Mouse (Mus musculus): ENCODE measurements around the gene Zfp790. TPM values are rescaled to one million over a fixed set of nuclear protein-coding genes. Genes with fewer than 3 reads are reported as not detected.
"Not testable (repeated sequence)": the region's sequence is repeated elsewhere in the genome, so short reads cannot be mapped to it uniquely, and the experiment has no call there.

The Zfp790 gene
- polyA plus RNA-seq, 1 experiment from 2014 or later = 32.2 TPM

- ATAC-seq = no peak
- 85% methylated on average over 7 of the region's 7 CpGs for WGBS
- H3K27me3 ChIP-seq (ENCODE audit: control insufficient read depth, insufficient read depth, low read depth, low read length) = no peaks in the 10 kb centered on the region
- H3K4me1 ChIP-seq (ENCODE audit: control insufficient read depth, insufficient read depth, low read length) = peaks cover 8% of the 10 kb centered on the region
- H3K27ac ChIP-seq (ENCODE audit: low read length) = no peak overlapping the region
- H3K36me3 ChIP-seq (ENCODE audit: control insufficient read depth, insufficient read depth, low read length) = peaks cover 6% of the 10 kb centered on the region; the same call in 1 of the 2 replicates
- no peak overlapping the region for H3K4me2 ChIP-seq (ENCODE audit: low read length)
- H3K4me3 ChIP-seq (ENCODE audit: low read depth, low read length) = no peak overlapping the region
- no peak overlapping the region for H3K9ac ChIP-seq (ENCODE audit: low read depth, low read length)
- no peaks in the 10 kb centered on the region for H3K9me3 ChIP-seq (replicated peaks; ENCODE audit: control insufficient read depth, low read length, poor library complexity, severe bottlenecking)
Observed at GRCm38 (mm10) chr7:29861660-29862059, 45.7 kb downstream of the Zfp790 start.

- Histone ChIP-seq H3K9ac (ENCODE audit: low read depth, low read length) (no peak overlapping the region), H3K27me3 (ENCODE audit: control insufficient read depth, insufficient read depth, low read depth, low read length) (no peaks in the 10 kb centered on the region), H3K36me3 (ENCODE audit: control insufficient read depth, insufficient read depth, low read length) (peaks cover 48% of the 10 kb centered on the region), H3K4me2 (ENCODE audit: low read length) (no peak overlapping the region), H3K9me3 (replicated peaks; ENCODE audit: control insufficient read depth, low read length, poor library complexity, severe bottlenecking) (peaks cover 24% of the 10 kb centered on the region), H3K27ac (ENCODE audit: low read length) (no peak overlapping the region), H3K4me3 (ENCODE audit: low read depth, low read length) (no peak overlapping the region), H3K4me1 (ENCODE audit: control insufficient read depth, insufficient read depth, low read length) (no peaks in the 10 kb centered on the region)
- ATAC-seq = no peak
- WGBS = 96% methylated on average over 10 of the region's 10 CpGs
Observed at GRCm38 (mm10) chr7:29874256-29874655, 58.3 kb downstream of the Zfp790 start.

GRCm38 (mm10) chr7:29877561-29877960 is 61.6 kb downstream of the Zfp790 start:
- H3K36me3 ChIP-seq (ENCODE audit: control insufficient read depth, insufficient read depth, low read length) = peaks cover 38% of the 10 kb centered on the region
- WGBS = 94% methylated on average over 9 of the region's 9 CpGs
- ATAC-seq; H3K4me1 ChIP-seq (ENCODE audit: control insufficient read depth, insufficient read depth, low read length); H3K4me2 ChIP-seq (ENCODE audit: low read length); H3K9ac ChIP-seq (ENCODE audit: low read depth, low read length); H3K27me3 ChIP-seq (ENCODE audit: control insufficient read depth, insufficient read depth, low read depth, low read length); H3K27ac ChIP-seq (ENCODE audit: low read length); H3K4me3 ChIP-seq (ENCODE audit: low read depth, low read length): not testable (repeated sequence)
- peaks cover 19% of the 10 kb centered on the region for H3K9me3 ChIP-seq (replicated peaks; ENCODE audit: control insufficient read depth, low read length, poor library complexity, severe bottlenecking)

DNA sequence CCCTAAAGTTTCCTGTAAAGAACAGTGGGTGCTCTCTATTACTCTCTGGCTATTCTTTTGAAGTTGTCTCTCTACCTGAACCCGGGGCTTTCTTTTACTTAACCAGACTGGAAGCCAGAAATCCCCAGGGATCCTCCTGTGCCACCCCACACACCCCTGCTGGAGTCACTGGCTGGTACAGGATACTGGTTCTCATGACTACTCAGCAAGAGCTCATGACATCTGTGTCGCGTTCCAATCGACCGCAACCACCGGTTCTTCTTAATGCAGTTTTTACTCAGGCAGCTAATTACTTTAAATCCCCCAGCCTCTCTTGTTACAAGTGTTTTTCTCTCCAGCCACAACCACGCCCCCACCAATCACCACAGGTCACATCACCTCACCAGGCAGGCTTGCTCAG is 64.1 kb downstream of the Zfp790 start:
- WGBS = 77% methylated on average over 7 of the region's 7 CpGs
- no peak overlapping the region for H3K4me2 ChIP-seq (ENCODE audit: low read length)
- peaks cover 9% of the 10 kb centered on the region; the same call in 1 of the 2 replicates for H3K9me3 ChIP-seq (replicated peaks; ENCODE audit: control insufficient read depth, low read length, poor library complexity, severe bottlenecking)
- no peak for ATAC-seq
- no peak overlapping the region for H3K4me3 ChIP-seq (ENCODE audit: low read depth, low read length)
- H3K27me3 ChIP-seq (ENCODE audit: control insufficient read depth, insufficient read depth, low read depth, low read length) = no peaks in the 10 kb centered on the region
- H3K4me1 ChIP-seq (ENCODE audit: control insufficient read depth, insufficient read depth, low read length) = no peaks in the 10 kb centered on the region
- no peak overlapping the region for H3K27ac ChIP-seq (ENCODE audit: low read length)
- peaks cover 24% of the 10 kb centered on the region for H3K36me3 ChIP-seq (ENCODE audit: control insufficient read depth, insufficient read depth, low read length)
- no peak overlapping the region for H3K9ac ChIP-seq (ENCODE audit: low read depth, low read length)

MicroRNAs within 50 kb of the gene (microRNA counts, 519-probe panel; counts per million panel counts)
- microRNA mmu-miR-1964 = 2,113 counts per million, percentile 57 among the panel's probes with 10 or more counts

Small RNA genes lying within 50 kb of the gene (microRNA-seq; reads per million reads assigned to microRNA genes)
- gene Mir1964 = 2.6 reads per million, percentile 12 among the genes with 10 or more reads in this experiment

Other genes with a start within 250 kb of the Zfp790 start
- 1.0 and 1.1 TPM in 2 replicates for gene Catsperg2, start 89.1 kb upstream of the Zfp790 start, polyA plus RNA-seq (2015; fragmentation: Nextera tagmentation; extraction: Ambion mirVana)
- 15.4 and 17.6 TPM in 2 replicates for gene Zfp84, start 47.6 kb upstream of the Zfp790 start, polyA plus RNA-seq (2015; fragmentation: Nextera tagmentation; extraction: Ambion mirVana)
- gene Zfp30, start 32.1 kb upstream of the Zfp790 start, polyA plus RNA-seq (2015; fragmentation: Nextera tagmentation; extraction: Ambion mirVana) = 14.0 and 14.8 TPM in 2 replicates
- gene Zfp940, start 37.6 kb downstream of the Zfp790 start, polyA plus RNA-seq (2015; fragmentation: Nextera tagmentation; extraction: Ambion mirVana) = 17.4 and 17.9 TPM in 2 replicates
- gene Zfp420, start 43.9 kb downstream of the Zfp790 start, polyA plus RNA-seq (2015; fragmentation: Nextera tagmentation; extraction: Ambion mirVana) = 23.7 and 26.7 TPM in 2 replicates
- 14.0 and 14.7 TPM in 2 replicates for gene Zfp27, start 90.5 kb downstream of the Zfp790 start, polyA plus RNA-seq (2015; fragmentation: Nextera tagmentation; extraction: Ambion mirVana)
- gene Zfp383, start 92.1 kb downstream of the Zfp790 start, polyA plus RNA-seq (2015; fragmentation: Nextera tagmentation; extraction: Ambion mirVana) = 7.4 and 7.7 TPM in 2 replicates
- 24.4 and 26.7 TPM in 2 replicates for gene Zfp74, start 138.0 kb downstream of the Zfp790 start, polyA plus RNA-seq (2015; fragmentation: Nextera tagmentation; extraction: Ambion mirVana)
- 3.4 and 4.3 TPM in 2 replicates for gene Zfp568, start 167.8 kb downstream of the Zfp790 start, polyA plus RNA-seq (2015; fragmentation: Nextera tagmentation; extraction: Ambion mirVana)
- gene Zfp14, start 235.3 kb downstream of the Zfp790 start, polyA plus RNA-seq (2015; fragmentation: Nextera tagmentation; extraction: Ambion mirVana) = 13.4 and 13.7 TPM in 2 replicates